Mouse (Mus musculus) MEL (cell line): Measurements from ENCODE around the gene Pde4dip.

Experiments used
- CHD2 ChIP-seq: IDR thresholded peaks from 2 replicates; pipeline ENCODE4 v1.6.1; 2011; ENCODE audit warnings: low read length, improper control_type of control experiment
- CTCF ChIP-seq, 3 experiments: IDR thresholded peaks in 2 of 3; conservative IDR thresholded peaks in 1 of 3; 2 replicates each; pipeline ENCODE4 v1.5.1; 2011 to 2012; ENCODE audit warnings: low read length in 3 of 3, low read depth in 2 of 3, mild to moderate bottlenecking in 2 of 3, improper control_type of control experiment in 1 of 3, inconsistent platforms in 1 of 3, mixed read lengths in 1 of 3, moderate library complexity in 1 of 3; ENCODE audit not compliant: control insufficient read depth in 1 of 3, insufficient read depth in 1 of 3, poor library complexity in 1 of 3, severe bottlenecking in 1 of 3
- E2F4 ChIP-seq: IDR thresholded peaks from 2 replicates; pipeline ENCODE4 v1.6.1; 2011; ENCODE audit warnings: low read depth, low read length, improper control_type of control experiment, borderline replicate concordance
- EP300 ChIP-seq, 2 experiments: IDR thresholded peaks; 2 replicates each; pipeline ENCODE4 v1.6.1; 2011; ENCODE audit warnings: improper control_type of control experiment in 2 of 2, low read length in 2 of 2, low read depth in 1 of 2, mild to moderate bottlenecking in 1 of 2
- ETS1 ChIP-seq: IDR thresholded peaks from 2 replicates; pipeline ENCODE4 v1.6.1; 2012; ENCODE audit warnings: low read depth, mild to moderate bottlenecking, inconsistent platforms, low read length, improper control_type of control experiment, moderate library complexity
- MXI1 ChIP-seq: IDR thresholded peaks from 2 replicates; pipeline ENCODE4 v1.6.1; 2011; ENCODE audit warnings: mild to moderate bottlenecking, low read depth, low read length, improper control_type of control experiment
- MYC ChIP-seq: IDR thresholded peaks from 2 replicates; pipeline ENCODE4 v1.6.1; 2011; ENCODE audit warnings: low read depth, mild to moderate bottlenecking, low read length, improper control_type of control experiment, moderate library complexity
- NELFE ChIP-seq: IDR thresholded peaks from 2 replicates; pipeline ENCODE4 v1.6.1; 2011; ENCODE audit warnings: low read depth, low read length, improper control_type of control experiment
- POLR2A ChIP-seq, 2 experiments: IDR thresholded peaks; 2 replicates each; pipeline ENCODE4 v1.6.1; 2011 to 2012; ENCODE audit warnings: low read length in 2 of 2, mild to moderate bottlenecking in 2 of 2, control low read depth in 1 of 2, improper control_type of control experiment in 1 of 2, low read depth in 1 of 2, moderate library complexity in 1 of 2; ENCODE audit not compliant: control insufficient read depth in 1 of 2, insufficient read depth in 1 of 2, poor library complexity in 1 of 2
- TAL1 ChIP-seq: IDR thresholded peaks from 2 replicates; pipeline ENCODE4 v1.6.1; 2012; ENCODE audit warnings: mild to moderate bottlenecking, inconsistent platforms, low read length, moderate library complexity, mixed read lengths
- USF2 ChIP-seq, 2 experiments: IDR thresholded peaks; 2 replicates each; pipeline ENCODE4 v1.6.1; 2011 to 2012; ENCODE audit warnings: improper control_type of control experiment in 2 of 2, low read length in 2 of 2, borderline replicate concordance in 1 of 2, inconsistent platforms in 1 of 2, low read depth in 1 of 2, mild to moderate bottlenecking in 1 of 2; ENCODE audit not compliant: insufficient read depth in 1 of 2

- no peak for TF ChIP-seq EP300 (IDR thresholded peaks at IDR 0.05; ENCODE audit: low read depth in 1 of 2, low read length in 2 of 2)
- TF ChIP-seq CHD2 = no peak
- no peak for TF ChIP-seq TAL1
- no peak for TF ChIP-seq MYC
- TF ChIP-seq CTCF (IDR thresholded peaks at IDR 0.05 in 2 of 3, conservative IDR thresholded peaks at IDR 0.05 in 1 of 3; ENCODE audit: control insufficient read depth in 1 of 3, insufficient read depth in 1 of 3, low read depth in 2 of 3, low read length in 3 of 3, poor library complexity in 1 of 3, severe bottlenecking in 1 of 3) = no peak
- TF ChIP-seq USF2 (IDR thresholded peaks at IDR 0.05; ENCODE audit: borderline replicate concordance in 1 of 2, insufficient read depth in 1 of 2, low read depth in 1 of 2, low read length in 2 of 2) = no peak
- TF ChIP-seq MXI1 = no peak
- no peak for TF ChIP-seq ETS1
- no peak for TF ChIP-seq NELFE
- no peak for TF ChIP-seq POLR2A (IDR thresholded peaks at IDR 0.05; ENCODE audit: control insufficient read depth in 1 of 2, insufficient read depth in 1 of 2, low read depth in 1 of 2, low read length in 2 of 2, poor library complexity in 1 of 2)
- no peak for TF ChIP-seq E2F4
Observed at GRCm38 (mm10) chr3:97842641-97843040, 45.9 kb downstream of the Pde4dip start.
